8 mouse cellular contexts compared by ENCODE assay signal in the genomic region with DNA sequence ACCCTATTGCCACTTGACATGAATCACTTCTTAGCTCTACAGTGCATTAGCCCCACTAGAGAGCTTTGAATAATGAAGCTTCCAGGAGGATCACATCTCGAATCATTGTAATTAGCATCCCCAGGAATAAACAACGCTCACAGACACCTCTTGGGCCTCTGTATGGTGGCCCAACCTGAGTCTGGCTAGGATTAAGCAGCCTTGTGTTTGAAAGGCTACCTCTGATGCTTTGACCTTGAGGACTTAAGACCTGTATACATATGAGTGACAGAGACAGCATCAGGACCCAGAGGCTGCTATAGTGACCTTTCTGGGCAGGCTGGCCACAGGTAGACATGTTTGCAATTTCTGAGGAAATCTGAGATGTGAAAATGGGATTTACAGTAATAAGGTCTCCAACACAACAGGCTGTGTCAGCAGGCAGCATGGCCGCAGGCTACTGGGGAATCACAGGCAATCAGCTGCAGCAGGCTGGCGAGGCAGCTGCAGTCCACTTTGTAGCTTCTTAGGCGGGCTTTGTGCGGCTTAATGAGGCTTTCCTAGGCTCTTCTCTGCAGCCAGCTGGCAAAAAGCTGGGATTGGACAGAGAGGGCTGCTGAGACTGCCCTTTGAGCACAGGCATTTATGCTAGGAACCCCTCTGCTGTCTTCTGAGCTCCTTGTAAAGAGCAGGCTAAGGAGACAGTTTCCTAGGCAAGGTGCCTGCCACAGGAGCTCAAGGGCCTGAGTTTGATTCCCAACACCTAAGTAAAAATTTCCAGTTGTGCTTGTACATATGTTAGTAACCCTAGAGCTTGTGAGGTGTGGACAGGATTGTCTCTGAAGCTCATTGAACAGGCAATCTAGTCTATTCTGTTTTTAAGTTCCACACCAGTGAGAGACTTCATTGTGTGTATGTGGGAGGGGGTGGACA.
A peak's percentile ranks its signal among the peaks of the same experiment; 100 is the strongest.
DNase-seq lines count a peak whose midpoint lies in the region; ATAC-seq lines count a peak whose summit lies in the region.

No protein-coding gene starts in this region.

- no peak overlapping the region for H3K4me3 ChIP-seq in forebrain, embryonic 14.5 days (ENCODE audit: low read depth, low read length)
- H3K4me3 ChIP-seq in liver, embryonic 12.5 days, result no peak overlapping the region

- no peak overlapping the region for H3K9ac ChIP-seq in forebrain, embryonic 14.5 days (ENCODE audit: low read length)
- no peak overlapping the region for H3K9ac ChIP-seq in liver, embryonic 12.5 days

- peak overlapping the region; percentile 23 for H3K27ac ChIP-seq in forebrain, embryonic 14.5 days (ENCODE audit: low read depth, low read length)
- no peak overlapping the region for H3K27ac ChIP-seq in liver, embryonic 12.5 days

- peak; percentile 90 for ATAC-seq in forebrain, embryonic 14.5 days
- no peak for ATAC-seq in liver, embryonic 12.5 days
- ATAC-seq in megakaryocyte-erythroid progenitor cell, adult 5-6 weeks (replicated peaks; ENCODE audit: low FRiP score, low TSS enrichment, poor library complexity, severe bottlenecking), result no peak

- H3K4me1 ChIP-seq in forebrain, embryonic 14.5 days (ENCODE audit: control insufficient read depth, insufficient read depth, low read length), result peaks cover 8% of the 10 kb centered on the region; the same call in 1 of the 2 replicates
- no peaks in the 10 kb centered on the region for H3K4me1 ChIP-seq in liver, embryonic 12.5 days

- DNase-seq in cerebellum, postnatal 14 days, result peak; percentile 42 to 59
- DNase-seq in forebrain, embryonic 14.5 days (ENCODE audit: low spot score), result peak; percentile 89
- DNase-seq in left cerebral cortex, adult 11 months (ENCODE audit: low spot score), result peak; percentile 17
- DNase-seq in retina, adult 2 months (ENCODE audit: low read depth, low spot score), result peak; percentile 4
- no peak for DNase-seq in spleen, postnatal 36 days (ENCODE audit: low spot score in 2 of 2)
- DNase-seq in urinary bladder, postnatal 25 days (ENCODE audit: low spot score), result no peak

- 0 out of 2 replicates have a peak, but pooled peaks cover 3% of the 10 kb centered on the region for H3K27me3 ChIP-seq in forebrain, embryonic 14.5 days (replicated peaks; ENCODE audit: control insufficient read depth, insufficient read depth, low read length)
- H3K27me3 ChIP-seq in liver, embryonic 12.5 days (replicated peaks), result no peaks in the 10 kb centered on the region

- WGBS in forebrain, embryonic 14.5 days, result 8% methylated on average over 6 of the region's 6 CpGs
- WGBS in liver, embryonic 12.5 days (ENCODE audit: insufficient replicate concordance), result 51% methylated on average over 6 of the region's 6 CpGs

- no peak overlapping the region for H3K4me2 ChIP-seq in forebrain, embryonic 14.5 days (ENCODE audit: low read length)
- no peak overlapping the region for H3K4me2 ChIP-seq in liver, embryonic 12.5 days

- H3K36me3 ChIP-seq in forebrain, embryonic 14.5 days (ENCODE audit: control insufficient read depth, insufficient read depth, low read length), result no peaks in the 10 kb centered on the region
- no peaks in the 10 kb centered on the region for H3K36me3 ChIP-seq in liver, embryonic 12.5 days

- H3K9me3 ChIP-seq in forebrain, embryonic 14.5 days (replicated peaks; ENCODE audit: control insufficient read depth, low read length), result no peaks in the 10 kb centered on the region
- H3K9me3 ChIP-seq in liver, embryonic 12.5 days (replicated peaks), result no peaks in the 10 kb centered on the region

Comparison
In these comparisons a context has a peak if more than half of its experiments do, and no peak if none do; other contexts are left out.
1. DNase-seq: peak in cerebellum, postnatal 14 days (2 of 2), forebrain, embryonic 14.5 days (single experiment), left cerebral cortex, adult 11 months (single experiment) and retina, adult 2 months (single experiment); none in spleen, postnatal 36 days (0 of 2) and urinary bladder, postnatal 25 days (single experiment).